Mouse (Mus musculus): ENCODE data around the gene Aph1c. TPM values are rescaled to one million over a fixed set of nuclear protein-coding genes. Genes with fewer than 3 reads are reported as not detected.
"Not testable (repeated sequence)": the region's sequence is repeated elsewhere in the genome, so short reads cannot be mapped to it uniquely, and the experiment has no call there.

Gene Aph1c
- polyA plus RNA-seq, 1 experiment from 2014 or later = 4.1 TPM

GRCm38 (mm10) chr9:66825990-66826389 is 8.5 kb downstream of the Aph1c start:
- Histone ChIP-seq H3K9ac (no peak overlapping the region), H3K4me3 (no peak overlapping the region), H3K4me2 (no peak overlapping the region), H3K9me3 (no peaks in the 10 kb centered on the region), H3K36me3 (no peaks in the 10 kb centered on the region), H3K4me1 (replicated peaks) (no peaks in the 10 kb centered on the region), H3K27ac (replicated peaks) (no peak overlapping the region), H3K27me3 (no peaks in the 10 kb centered on the region)
- ATAC-seq (ENCODE audit: low FRiP score, low read depth) = no peak
- 49% methylated on average over 1 of the region's 1 CpGs for WGBS

DNA sequence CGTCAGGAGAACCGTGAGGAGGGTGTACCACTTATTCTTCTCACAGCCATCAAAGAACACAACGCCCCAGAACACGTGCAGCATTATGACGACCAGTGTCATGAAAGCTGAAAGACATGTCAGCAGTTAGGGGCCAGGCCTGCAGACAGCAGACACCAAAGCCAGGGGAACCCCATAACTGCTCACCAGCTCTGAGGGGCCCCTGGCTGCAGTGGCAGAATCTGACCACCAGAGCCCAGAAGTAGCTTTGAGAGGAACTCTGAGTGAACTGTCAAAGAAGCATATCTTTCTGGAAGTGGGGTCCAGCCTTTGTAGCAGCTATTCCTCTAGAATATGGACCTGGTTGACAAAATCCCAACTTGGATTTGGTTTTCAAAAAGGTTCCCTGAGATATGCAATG is 12.3 kb downstream of the Aph1c start:
- not testable (repeated sequence) for H3K27me3 ChIP-seq; H3K4me1 ChIP-seq (replicated peaks); H3K36me3 ChIP-seq; H3K4me3 ChIP-seq; ATAC-seq (ENCODE audit: low FRiP score, low read depth); H3K9ac ChIP-seq; H3K4me2 ChIP-seq; H3K9me3 ChIP-seq; H3K27ac ChIP-seq (replicated peaks)
- 83% methylated on average over 2 of the region's 5 CpGs for WGBS

GRCm38 (mm10) chr9:66820996-66821395 is 13.5 kb downstream of the Aph1c start:
- Histone ChIP-seq H3K9me3 (no peaks in the 10 kb centered on the region), H3K4me2 (no peak overlapping the region), H3K27me3 (no peaks in the 10 kb centered on the region), H3K27ac (replicated peaks) (no peak overlapping the region), H3K4me3 (no peak overlapping the region), H3K9ac (no peak overlapping the region), H3K36me3 (no peaks in the 10 kb centered on the region), H3K4me1 (replicated peaks) (no peaks in the 10 kb centered on the region)
- WGBS = 81% methylated on average over 5 of the region's 5 CpGs
- no peak for ATAC-seq (ENCODE audit: low FRiP score, low read depth)

- Histone ChIP-seq H3K27me3 (no peaks in the 10 kb centered on the region), H3K36me3 (no peaks in the 10 kb centered on the region), H3K4me3 (no peak overlapping the region), H3K9me3 (no peaks in the 10 kb centered on the region), H3K27ac (replicated peaks) (no peak overlapping the region), H3K4me1 (replicated peaks) (no peaks in the 10 kb centered on the region), H3K4me2 (no peak overlapping the region), H3K9ac (no peak overlapping the region)
- 12% methylated on average over 2 of the region's 2 CpGs for WGBS
- ATAC-seq (ENCODE audit: low FRiP score, low read depth) = no peak
Observed at GRCm38 (mm10) chr9:66813392-66813791, 21.1 kb downstream of the Aph1c start.

GRCm38 (mm10) chr9:66805951-66806350 is 28.6 kb downstream of the Aph1c start:
- peak overlapping the region; percentile 38 for H3K4me3 ChIP-seq
- not testable (repeated sequence) for ATAC-seq (ENCODE audit: low FRiP score, low read depth); H3K27ac ChIP-seq (replicated peaks); H3K36me3 ChIP-seq; H3K4me1 ChIP-seq (replicated peaks); H3K9me3 ChIP-seq
- H3K27me3 ChIP-seq = peaks cover 10% of the 10 kb centered on the region; the same call in 1 of the 2 replicates
- H3K9ac ChIP-seq = 0 out of 2 replicates have a peak overlapping the region, but pooled peaks have one; percentile 33
- WGBS = 1% methylated on average over 31 of the region's 37 CpGs
- H3K4me2 ChIP-seq = peak overlapping the region; percentile 60

- H3K27me3 ChIP-seq = peaks cover 4% of the 10 kb centered on the region; the same call in 1 of the 2 replicates
- no peaks in the 10 kb centered on the region for H3K4me1 ChIP-seq (replicated peaks)
- H3K9ac ChIP-seq = no peak overlapping the region
- H3K36me3 ChIP-seq = no peaks in the 10 kb centered on the region
- H3K4me3 ChIP-seq = no peak overlapping the region
- H3K4me2 ChIP-seq = no peak overlapping the region
- ATAC-seq (ENCODE audit: low FRiP score, low read depth) = no peak
- 59% methylated on average over 12 of the region's 12 CpGs for WGBS
- H3K27ac ChIP-seq (replicated peaks) = no peak overlapping the region
- H3K9me3 ChIP-seq = no peaks in the 10 kb centered on the region
Observed at GRCm38 (mm10) chr9:66801947-66802346, 32.6 kb downstream of the Aph1c start.

- Histone ChIP-seq H3K4me2 (peak within 1 kb of the TSS; percentile 59), H3K9me3 (no peaks in the 10 kb centered on the region), H3K4me1 (replicated peaks) (peaks cover 15% of the 10 kb centered on the region), H3K9ac (peak within 1 kb of the TSS; percentile 72), H3K4me3 (peak within 1 kb of the TSS; percentile 72), H3K27ac (replicated peaks) (peak within 1 kb of the TSS; percentile 89), H3K27me3 (no peaks in the 10 kb centered on the region), H3K36me3 (no peaks in the 10 kb centered on the region)
- ATAC-seq (ENCODE audit: low FRiP score, low read depth) = no peak
- 79% methylated on average over 5 of the region's 5 CpGs for WGBS
Observed at GRCm38 (mm10) chr9:66796739-66797138, 37.8 kb downstream of the Aph1c start, which contains the start of gene Gm10647. Gene Gm10647 (plus strand): TSS chr9:66797039.

- H3K9me3 ChIP-seq = no peaks in the 10 kb centered on the region
- H3K27me3 ChIP-seq = no peaks in the 10 kb centered on the region
- H3K36me3 ChIP-seq = no peaks in the 10 kb centered on the region
- H3K4me2 ChIP-seq = peak within 1 kb of the TSS; percentile 59
- WGBS = under 1% methylated on average over 42 of the region's 42 CpGs
- ATAC-seq (ENCODE audit: low FRiP score, low read depth) = peak; percentile 98
- H3K4me3 ChIP-seq = peak within 1 kb of the TSS; percentile 72
- peak within 1 kb of the TSS; percentile 72 for H3K9ac ChIP-seq
- peak within 1 kb of the TSS; percentile 89 for H3K27ac ChIP-seq (replicated peaks)
- H3K4me1 ChIP-seq (replicated peaks) = peaks cover 15% of the 10 kb centered on the region
Observed at GRCm38 (mm10) chr9:66795464-66796324, 38.8 kb downstream of the Aph1c start, which contains the start of gene Aph1b. Gene Aph1b (minus strand): TSS chr9:66795490.

DNA sequence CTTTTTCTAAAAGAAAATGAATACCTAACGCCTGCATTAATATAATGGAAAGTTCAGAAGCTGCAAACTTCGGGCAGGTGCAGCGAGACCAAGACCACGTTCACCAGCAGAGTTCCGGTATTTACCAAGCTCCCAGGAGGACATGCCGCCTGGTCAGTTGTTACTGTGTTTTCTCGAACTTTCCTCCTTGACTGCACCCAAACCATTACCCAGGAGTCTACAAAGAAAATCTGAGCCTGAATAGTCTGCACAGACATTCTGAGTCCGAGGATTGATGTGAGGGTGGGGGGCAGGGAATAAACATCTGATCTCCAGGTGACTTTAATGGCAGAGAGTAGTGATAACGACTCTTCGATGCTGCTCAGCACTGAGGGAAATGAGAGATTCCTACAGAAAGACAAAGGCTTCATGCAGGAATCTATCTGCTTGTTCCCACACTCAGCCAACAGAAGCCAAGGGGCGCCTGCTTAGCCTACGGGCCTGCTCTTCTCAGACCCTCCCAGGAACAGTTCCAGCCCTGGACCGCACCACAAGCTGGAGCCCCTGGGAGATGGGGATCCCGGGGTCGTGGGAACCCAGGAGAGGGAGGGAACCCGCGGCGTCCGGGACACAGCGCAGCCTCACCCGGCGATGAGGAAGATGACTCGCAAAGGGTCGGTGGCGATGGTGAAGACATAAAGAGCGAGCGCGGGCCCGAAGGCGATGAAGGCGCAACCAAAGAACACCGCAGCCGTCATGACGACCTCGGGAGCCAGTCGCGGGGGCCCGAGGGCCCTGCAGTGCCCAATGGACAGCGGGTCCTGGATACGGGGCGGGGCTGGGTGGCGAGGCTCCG is 39.7 kb downstream of the Aph1c start:
- Histone ChIP-seq H3K27ac (replicated peaks) (peak overlapping the region; percentile 89), H3K9me3 (no peaks in the 10 kb centered on the region), H3K4me3 (peak overlapping the region; percentile 72), H3K36me3 (peaks cover 5% of the 10 kb centered on the region; the same call in 1 of the 2 replicates), H3K27me3 (no peaks in the 10 kb centered on the region), H3K4me1 (replicated peaks) (peaks cover 15% of the 10 kb centered on the region), H3K9ac (peak overlapping the region; percentile 72), H3K4me2 (peak overlapping the region; percentile 59)
- peak; percentile 70 for ATAC-seq (ENCODE audit: low FRiP score, low read depth)
- 3% methylated on average over 43 of the region's 43 CpGs for WGBS

DNA sequence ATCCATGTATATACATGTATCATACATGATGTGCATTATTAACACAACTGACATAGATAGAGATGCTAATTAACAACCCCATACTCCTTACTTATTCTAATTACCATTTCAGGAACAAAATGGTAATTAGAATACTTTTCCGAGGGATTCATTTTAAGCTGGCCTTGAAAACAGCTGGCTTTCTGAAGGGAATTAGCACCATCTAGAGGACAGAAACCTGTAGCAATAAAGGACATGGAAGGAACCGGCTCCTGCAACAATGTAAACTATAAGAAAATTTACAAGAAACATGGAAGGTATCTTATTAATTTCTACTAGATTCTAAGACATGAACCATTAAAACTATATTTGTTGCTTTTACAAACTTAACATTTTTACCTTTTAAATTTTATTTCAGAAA is 46.7 kb downstream of the Aph1c start:
- ATAC-seq (ENCODE audit: low FRiP score, low read depth) = no peak

GRCm38 (mm10) chr9:66784552-66784951 is 50.0 kb downstream of the Aph1c start:
- not testable (repeated sequence) for H3K4me2 ChIP-seq; H3K4me1 ChIP-seq (replicated peaks); H3K9ac ChIP-seq; H3K27ac ChIP-seq (replicated peaks); H3K36me3 ChIP-seq; ATAC-seq (ENCODE audit: low FRiP score, low read depth); H3K4me3 ChIP-seq; H3K27me3 ChIP-seq; H3K9me3 ChIP-seq
- WGBS = 77% methylated on average over 2 of the region's 3 CpGs

More for the DNA sequence above, 46.7 kb downstream of the Aph1c start:
- 3% methylated on average over 2 of the region's 2 CpGs for WGBS
- no peaks in the 10 kb centered on the region for H3K27me3 ChIP-seq
- H3K9me3 ChIP-seq = no peaks in the 10 kb centered on the region
- H3K27ac ChIP-seq (replicated peaks) = no peak overlapping the region
- H3K4me2 ChIP-seq = no peak overlapping the region
- H3K4me1 ChIP-seq (replicated peaks) = no peaks in the 10 kb centered on the region
- no peak overlapping the region for H3K9ac ChIP-seq
- peaks cover 13% of the 10 kb centered on the region; the same call in 1 of the 2 replicates for H3K36me3 ChIP-seq
- no peak overlapping the region for H3K4me3 ChIP-seq

DNA sequence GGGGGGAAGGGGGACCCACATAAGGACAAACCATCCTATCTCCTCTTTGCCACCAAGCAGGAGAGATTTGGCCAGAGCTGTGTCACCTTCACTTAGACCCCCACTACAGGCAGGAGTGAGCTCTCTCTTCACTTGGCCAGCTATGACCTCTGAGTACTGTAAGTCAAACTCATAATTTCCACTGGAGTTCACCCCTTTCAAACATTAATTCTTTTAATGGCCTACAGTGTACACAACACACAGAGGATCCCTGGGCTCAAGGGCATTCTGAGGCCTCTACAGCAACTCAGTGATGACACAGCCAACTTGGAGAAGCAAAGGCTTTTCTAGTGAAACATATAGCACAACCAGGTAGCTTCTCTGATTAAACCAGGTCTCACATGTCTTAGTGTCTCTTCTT is 63.8 kb downstream of the Aph1c start:
- no peak overlapping the region for H3K4me2 ChIP-seq
- H3K27me3 ChIP-seq = no peaks in the 10 kb centered on the region
- no peak overlapping the region for H3K4me3 ChIP-seq
- H3K9me3 ChIP-seq = no peaks in the 10 kb centered on the region
- no peak overlapping the region for H3K27ac ChIP-seq (replicated peaks)
- H3K4me1 ChIP-seq (replicated peaks) = no peaks in the 10 kb centered on the region
- no peak overlapping the region for H3K9ac ChIP-seq
- H3K36me3 ChIP-seq = no peaks in the 10 kb centered on the region
- ATAC-seq (ENCODE audit: low FRiP score, low read depth) = no peak

Data from hindbrain, embryonic 15.5 days (tissue).